Mouse (Mus musculus) MEL (cell line): ENCODE data around the gene Ly6g6c. TPM values are rescaled to one million over a fixed set of nuclear protein-coding genes. Genes with fewer than 3 reads are reported as not detected.

Source experiments
- DNase-seq: peaks from one replicate; pipeline ENCODE4 v3.0.0; 2011; ENCODE audit warnings: low read depth, low spot score
- H3K27ac ChIP-seq: 2 replicates; pipeline ENCODE4 v1.5.1; 2012; ENCODE audit warnings: low read depth, mild to moderate bottlenecking, control low read depth, low read length, moderate library complexity; ENCODE audit not compliant: control insufficient read depth
- H3K27me3 ChIP-seq, 2 experiments: fragments of 150-350 bp in 1 of 2; sonication (generic) in 1 of 2; 2 replicates each; pipeline ENCODE4 v1.6.1; 2012; ENCODE audit warnings: low read length in 2 of 2, mild to moderate bottlenecking in 2 of 2, improper control_type of control experiment in 1 of 2, moderate library complexity in 1 of 2; ENCODE audit not compliant: insufficient read depth in 2 of 2, control insufficient read depth in 1 of 2
- H3K36me3 ChIP-seq, 2 experiments: 2 replicates each; pipeline ENCODE4 v1.6.1; 2012 to 2014; ENCODE audit warnings: low read length in 2 of 2, improper control_type of control experiment in 1 of 2, inconsistent platforms in 1 of 2, mild to moderate bottlenecking in 1 of 2; ENCODE audit not compliant: insufficient read depth in 2 of 2, control insufficient read depth in 1 of 2
- H3K4me1 ChIP-seq, 2 experiments: fragments of 150-350 bp in 1 of 2; sonication (generic) in 1 of 2; 2 replicates each; pipeline ENCODE4 v1.6.1; 2012; ENCODE audit warnings: low read length in 2 of 2, improper control_type of control experiment in 1 of 2, mild to moderate bottlenecking in 1 of 2; ENCODE audit not compliant: insufficient read depth in 2 of 2, control insufficient read depth in 1 of 2
- H3K4me3 ChIP-seq, 2 experiments: fragments of 150-350 bp in 1 of 2; sonication (generic) in 1 of 2; 2 replicates each; pipeline ENCODE4 v1.5.1; 2012; ENCODE audit warnings: low read depth in 2 of 2, low read length in 2 of 2, mild to moderate bottlenecking in 2 of 2, moderate library complexity in 2 of 2, control low read depth in 1 of 2, improper control_type of control experiment in 1 of 2; ENCODE audit not compliant: control insufficient read depth in 1 of 2, insufficient read depth in 1 of 2
- H3K79me2 ChIP-seq: 2 replicates; pipeline ENCODE4 v1.6.1; 2012; ENCODE audit warnings: mild to moderate bottlenecking, low read length, moderate library complexity; ENCODE audit not compliant: control insufficient read depth, poor library complexity, insufficient read depth
- H3K9ac ChIP-seq: 2 replicates; pipeline ENCODE4 v1.6.1; 2012; ENCODE audit warnings: low read depth, mild to moderate bottlenecking, control low read depth, low read length, moderate library complexity; ENCODE audit not compliant: control insufficient read depth, poor library complexity, severe bottlenecking
- H3K9me3 ChIP-seq: fragments of 150-350 bp; sonication (generic); replicated peaks from 2 replicates; pipeline ENCODE4 v1.6.1; 2012; ENCODE audit warnings: mild to moderate bottlenecking, low read length, improper control_type of control experiment, moderate library complexity; ENCODE audit not compliant: insufficient read depth
- CHD1 ChIP-seq: IDR thresholded peaks from 2 replicates; pipeline ENCODE4 v1.6.1; 2012; ENCODE audit warnings: low read depth, mild to moderate bottlenecking, inconsistent platforms, low read length, improper control_type of control experiment
- EP300 ChIP-seq, 2 experiments: IDR thresholded peaks; 2 replicates each; pipeline ENCODE4 v1.6.1; 2011; ENCODE audit warnings: improper control_type of control experiment in 2 of 2, low read length in 2 of 2, low read depth in 1 of 2, mild to moderate bottlenecking in 1 of 2
- ETS1 ChIP-seq: IDR thresholded peaks from 2 replicates; pipeline ENCODE4 v1.6.1; 2012; ENCODE audit warnings: low read depth, mild to moderate bottlenecking, inconsistent platforms, low read length, improper control_type of control experiment, moderate library complexity
- GABPA ChIP-seq: IDR thresholded peaks from 2 replicates; pipeline ENCODE4 v1.6.1; 2012; ENCODE audit warnings: low read depth, mild to moderate bottlenecking, inconsistent platforms, low read length, improper control_type of control experiment, moderate library complexity
- GATA1 ChIP-seq: IDR thresholded peaks from 2 replicates; pipeline ENCODE4 v1.6.1; 2011; ENCODE audit warnings: low read depth, low read length, improper control_type of control experiment
- KAT2A ChIP-seq: conservative IDR thresholded peaks from 2 replicates; pipeline ENCODE4 v1.6.1; 2012; ENCODE audit warnings: low read depth, low read length, improper control_type of control experiment, inconsistent platforms
- MAFK ChIP-seq: IDR thresholded peaks from 2 replicates; pipeline ENCODE4 v1.6.1; 2011; ENCODE audit warnings: low read depth, mild to moderate bottlenecking, low read length, improper control_type of control experiment, borderline replicate concordance
- MAZ ChIP-seq: IDR thresholded peaks from 2 replicates; pipeline ENCODE4 v1.6.1; 2012; ENCODE audit warnings: low read depth, mild to moderate bottlenecking, inconsistent platforms, low read length, improper control_type of control experiment
- MEF2A ChIP-seq: IDR thresholded peaks from 2 replicates; pipeline ENCODE4 v1.6.1; 2014; ENCODE audit warnings: low read depth, mild to moderate bottlenecking, inconsistent platforms, low read length, improper control_type of control experiment; ENCODE audit not compliant: poor library complexity, insufficient replicate concordance, severe bottlenecking; ENCODE audit errors: extremely low read depth
- MYB ChIP-seq: IDR thresholded peaks from 2 replicates; pipeline ENCODE4 v1.6.1; 2011; ENCODE audit warnings: mild to moderate bottlenecking, low read depth, low read length, improper control_type of control experiment
- NELFE ChIP-seq: IDR thresholded peaks from 2 replicates; pipeline ENCODE4 v1.6.1; 2011; ENCODE audit warnings: low read depth, low read length, improper control_type of control experiment
- POLR2A ChIP-seq, 2 experiments: IDR thresholded peaks; 2 replicates each; pipeline ENCODE4 v1.6.1; 2011 to 2012; ENCODE audit warnings: low read length in 2 of 2, mild to moderate bottlenecking in 2 of 2, control low read depth in 1 of 2, improper control_type of control experiment in 1 of 2, low read depth in 1 of 2, moderate library complexity in 1 of 2; ENCODE audit not compliant: control insufficient read depth in 1 of 2, insufficient read depth in 1 of 2, poor library complexity in 1 of 2
- POLR2AphosphoS2 ChIP-seq: IDR thresholded peaks from 2 replicates; pipeline ENCODE4 v1.6.1; 2011; ENCODE audit warnings: low read length, improper control_type of control experiment
- POLR2AphosphoS5 ChIP-seq: IDR thresholded peaks from 2 replicates; pipeline ENCODE4 v1.6.1; 2012; ENCODE audit warnings: low read depth, borderline replicate concordance, mild to moderate bottlenecking, inconsistent platforms, low read length, moderate library complexity, mixed read lengths
- RCOR1 ChIP-seq: IDR thresholded peaks from 2 replicates; pipeline ENCODE4 v1.6.1; 2012; ENCODE audit warnings: low read depth, mild to moderate bottlenecking, inconsistent platforms, low read length, improper control_type of control experiment
- TAL1 ChIP-seq: IDR thresholded peaks from 2 replicates; pipeline ENCODE4 v1.6.1; 2012; ENCODE audit warnings: mild to moderate bottlenecking, inconsistent platforms, low read length, moderate library complexity, mixed read lengths
- ZC3H11A ChIP-seq: IDR thresholded peaks from 2 replicates; pipeline ENCODE4 v1.6.1; 2012; ENCODE audit warnings: low read depth, mild to moderate bottlenecking, inconsistent platforms, low read length, improper control_type of control experiment
- ZKSCAN1 ChIP-seq: IDR thresholded peaks from 2 replicates; pipeline ENCODE4 v1.6.1; 2012; ENCODE audit warnings: low read depth, mild to moderate bottlenecking, inconsistent platforms, low read length, improper control_type of control experiment, moderate library complexity
- ZMIZ1 ChIP-seq: IDR thresholded peaks from 2 replicates; pipeline ENCODE4 v1.6.1; 2012; ENCODE audit warnings: low read depth, mild to moderate bottlenecking, inconsistent platforms, low read length, improper control_type of control experiment, moderate library complexity
- ZNF384 ChIP-seq: IDR thresholded peaks from 2 replicates; pipeline ENCODE4 v1.6.1; 2012; ENCODE audit warnings: low read depth, mild to moderate bottlenecking, inconsistent platforms, low read length, improper control_type of control experiment
- polyA plus RNA-seq, 2 experiments: library from polyadenylated mRNA; stranded (reverse) in 1 of 2; unstranded in 1 of 2; fragments of >175 nt in 1 of 2; fragments of >200 nt in 1 of 2; gene quantifications; 2 replicates each; pipeline versions ENCODE4 v1.2.1 to v1.2.4; 2012; ENCODE audit warnings: low replicate concordance in 2 of 2, low read depth in 1 of 2; ENCODE audit not compliant: insufficient read length in 2 of 2, insufficient read depth in 1 of 2, missing spikeins in 1 of 2
- total RNA-seq: library from RNA; depleted of rRNA; stranded (reverse); fragments of 300-350 nt; gene quantifications from 2 replicates; pipeline ENCODE4 v1.2.3, GENCODE M21; 2012

Gene Ly6g6c
- total and polyA plus RNA-seq, 3 experiments: 0.24 TPM; not detected in 2

DNA sequence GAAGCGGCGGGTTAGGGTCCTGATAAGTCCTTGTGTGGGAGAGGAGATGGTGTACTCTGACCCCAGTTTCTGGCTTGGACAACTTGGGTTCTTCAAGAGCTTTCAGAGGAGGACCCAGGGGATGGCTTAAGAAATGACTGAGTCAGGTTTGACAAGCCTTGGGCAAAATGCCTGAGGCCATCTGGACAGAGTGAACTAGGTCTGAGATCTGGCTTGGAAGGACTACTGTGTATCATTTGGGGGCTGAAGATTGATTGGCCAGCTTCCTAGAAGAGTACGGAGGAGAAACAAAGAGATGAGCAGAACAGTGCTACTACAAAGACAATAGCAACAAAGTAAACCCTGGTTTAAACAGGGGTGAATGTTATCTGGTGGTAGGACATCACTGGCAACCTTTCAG is 1.7 kb upstream of the Ly6g6c start:
- no peak for DNase-seq
- TF ChIP-seq GATA1 (no peak), RCOR1 (no peak), ETS1 (no peak), MEF2A (no peak)
- Histone ChIP-seq H3K27me3 (no peaks in the 10 kb centered on the region), H3K27ac (no peak overlapping the region), H3K4me3 (no peak overlapping the region), H3K4me1 (peaks cover 0 to 8% of the 10 kb centered on the region in 2 experiments; a peak in 3 of 4 replicates), H3K9me3 (no peaks in the 10 kb centered on the region), H3K36me3 (peaks cover 0 to 1% of the 10 kb centered on the region in 2 experiments; a peak in 2 of 4 replicates), H3K9ac (no peak overlapping the region), H3K79me2 (no peaks in the 10 kb centered on the region)

DNA sequence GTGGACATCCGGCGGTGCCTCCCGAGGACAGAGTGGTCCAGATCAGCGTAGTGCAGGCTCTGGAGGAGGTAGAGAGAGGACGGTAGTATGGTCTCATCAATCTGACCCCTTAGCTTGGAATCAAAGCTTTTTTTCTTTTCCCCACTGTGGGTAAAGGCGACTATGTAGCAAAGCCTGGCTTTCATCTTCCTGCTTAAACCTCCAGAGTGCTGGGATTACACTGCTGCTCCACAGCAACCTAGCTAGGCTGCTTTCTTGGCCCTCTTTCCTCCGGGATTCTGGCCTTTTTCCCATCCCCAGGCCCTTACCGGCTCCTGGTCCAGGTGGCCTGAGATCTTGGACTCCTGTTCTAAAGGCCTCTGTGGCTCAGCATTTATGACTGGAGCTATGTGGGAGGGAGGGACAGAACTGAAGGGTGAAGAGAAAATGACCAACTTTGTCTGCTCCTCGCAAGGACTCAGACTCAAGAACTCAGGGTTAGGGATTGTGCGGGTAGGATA is 760 bp upstream of the Ly6g6c start:
- no peak for DNase-seq
- no peak overlapping the region for H3K4me3 ChIP-seq
- no peak overlapping the region for H3K9ac ChIP-seq
- H3K9me3 ChIP-seq: no peaks in the 10 kb centered on the region
- no peaks in the 10 kb centered on the region; a peak in 1 of 4 replicates for H3K36me3 ChIP-seq
- no peaks in the 10 kb centered on the region for H3K79me2 ChIP-seq
- TF ChIP-seq ZKSCAN1: no peak
- TF ChIP-seq MAFK: no peak
- TF ChIP-seq EP300 (IDR thresholded peaks at IDR 0.05; ENCODE audit: low read depth in 1 of 2, low read length in 2 of 2): no peak
- TF ChIP-seq TAL1: no peak
- no peak for TF ChIP-seq ZC3H11A
- H3K4me1 ChIP-seq: peaks cover 0 to 9% of the 10 kb centered on the region in 2 experiments; a peak in 3 of 4 replicates
- H3K27ac ChIP-seq: no peak overlapping the region
- H3K27me3 ChIP-seq: no peaks in the 10 kb centered on the region

- Histone ChIP-seq H3K9ac (no peak within 1 kb of the TSS), H3K4me3 (no peak within 1 kb of the TSS), H3K9me3 (no peaks in the 10 kb centered on the region), H3K36me3 (no peaks in the 10 kb centered on the region; a peak in 1 of 4 replicates)
- TF ChIP-seq ETS1 (no peak), KAT2A (no peak), NELFE (no peak), CHD1 (no peak), GABPA (no peak), RCOR1 (no peak), POLR2AphosphoS2 (no peak), POLR2A (IDR thresholded peaks at IDR 0.05; ENCODE audit: control insufficient read depth in 1 of 2, insufficient read depth in 1 of 2, low read depth in 1 of 2, low read length in 2 of 2, poor library complexity in 1 of 2) (no peak), MAZ (no peak), ZNF384 (no peak), ZMIZ1 (no peak), MYB (no peak), POLR2AphosphoS5 (no peak)
- TF ChIP-seq, all 39 proteins: peak for 0
- no peak for DNase-seq
- Histone ChIP-seq H3K79me2 (no peaks in the 10 kb centered on the region), H3K27ac (no peak within 1 kb of the TSS), H3K27me3 (no peaks in the 10 kb centered on the region), H3K4me1 (peaks cover 0 to 15% of the 10 kb centered on the region in 2 experiments; a peak in 3 of 4 replicates)
These were observed 896 bp downstream of the Ly6g6c start, which contains the start of gene Mpig6b for GRCm38 (mm10) chr17:35066084-35066483. Mpig6b (minus strand) TSS chr17:35066184.
